Mouse (Mus musculus) liver, adult 2 months (tissue): ENCODE data around the gene Col26a1. TPM values are rescaled to one million over a fixed set of nuclear protein-coding genes. Genes with fewer than 3 reads are reported as not detected.
A peak's percentile ranks its signal among the peaks of the same experiment; 100 is the strongest.

ENCODE experiments used
- DNase-seq: peaks from one replicate; pipeline ENCODE4 v3.0.0-alpha.2; 2011; ENCODE audit warnings: low read depth, low spot score; ENCODE audit errors: extremely low read depth
- H3K27ac ChIP-seq: fragments of 200-500 bp; replicated peaks from 2 replicates; pipeline ENCODE4 v1.5.1; 2012; ENCODE audit warnings: low read depth, mild to moderate bottlenecking, control low read depth, inconsistent platforms, low read length; ENCODE audit not compliant: insufficient read depth
- H3K27me3 ChIP-seq: fragments of 200-500 bp; 2 replicates; pipeline ENCODE4 v1.6.1; 2012; ENCODE audit warnings: mild to moderate bottlenecking, moderate library complexity, low read length, inconsistent platforms; ENCODE audit not compliant: control insufficient read depth, insufficient read depth
- H3K36me3 ChIP-seq: fragments of 200-500 bp; 2 replicates; pipeline ENCODE4 v1.6.1; 2012; ENCODE audit warnings: low read length, inconsistent platforms; ENCODE audit not compliant: control insufficient read depth, insufficient read depth
- H3K4me1 ChIP-seq: fragments of 200-500 bp; 2 replicates; pipeline ENCODE4 v1.6.1; 2011; ENCODE audit warnings: low read length; ENCODE audit not compliant: control insufficient read depth, insufficient read depth
- H3K4me3 ChIP-seq: fragments of 200-500 bp; 2 replicates; pipeline ENCODE4 v1.5.1; 2011; ENCODE audit warnings: low read depth, mild to moderate bottlenecking, control low read depth, low read length, moderate library complexity; ENCODE audit not compliant: insufficient read depth
- H3K79me2 ChIP-seq: fragments of 200-500 bp; 2 replicates; pipeline ENCODE4 v1.6.1; 2012; ENCODE audit warnings: inconsistent platforms, mild to moderate bottlenecking, low read length, moderate library complexity; ENCODE audit not compliant: control insufficient read depth, insufficient read depth
- H3K9ac ChIP-seq: fragments of 200-500 bp; 2 replicates; pipeline ENCODE4 v1.6.1; 2012; ENCODE audit warnings: low read depth, mild to moderate bottlenecking, control low read depth, inconsistent platforms, low read length
- CTCF ChIP-seq: fragments of 200-500 bp; IDR thresholded peaks from 2 replicates; pipeline ENCODE4 v1.5.1; 2011; ENCODE audit warnings: low read depth, low read length, control low read depth
- POLR2A ChIP-seq: fragments of 200-500 bp; IDR thresholded peaks from 2 replicates; pipeline ENCODE4 v1.6.1; 2011; ENCODE audit warnings: low read length, control low read depth; ENCODE audit not compliant: insufficient read depth; ENCODE audit errors: extremely low read depth
- WGBS: fragments of 180-500 bp; shearing (Covaris S2); methylation state at CpG from one replicate; pipeline ENCODE4 v1.1.7; 2018; 5-methylcytosine and 5-hydroxymethylcytosine counted together
- polyA plus RNA-seq: library from polyadenylated mRNA; depleted of rRNA; stranded (reverse); fragments of >200 nt; gene quantifications from 2 replicates; pipeline ENCODE4 v1.2.3, GENCODE M21; 2012; rRNA removed
- total RNA-seq: library from RNA; depleted of rRNA; stranded (reverse); fragments of >200 nt; gene quantifications from 2 replicates; pipeline ENCODE4 v1.2.3, GENCODE M21; 2014; rRNA removed

The Col26a1 gene
- total RNA-seq (not detected in 2 replicates), polyA plus RNA-seq (not detected in 2 replicates)

- Histone ChIP-seq H3K27me3 (peaks cover 11% of the 10 kb centered on the region), H3K9ac (no peak within 1 kb of the TSS; the same call in 1 of the 2 replicates), H3K27ac (no peak within 1 kb of the TSS), H3K79me2 (no peaks in the 10 kb centered on the region), H3K4me3 (no peak within 1 kb of the TSS), H3K36me3 (no peaks in the 10 kb centered on the region), H3K4me1 (no peaks in the 10 kb centered on the region)
- WGBS, result 3% methylated on average over 44 of the region's 44 CpGs
- DNase-seq, result no peak
- TF ChIP-seq POLR2A, result no peak
- no peak for TF ChIP-seq CTCF
Measured at GRCm38 (mm10) chr5:136882788-136883439, at the start of gene Col26a1. Col26a1 (minus strand) TSS chr5:136883209.

- no peak for TF ChIP-seq CTCF
- no peak for TF ChIP-seq POLR2A
- no peaks in the 10 kb centered on the region for H3K4me1 ChIP-seq
- no peaks in the 10 kb centered on the region for H3K79me2 ChIP-seq
- no peak overlapping the region for H3K4me3 ChIP-seq
- H3K36me3 ChIP-seq, result no peaks in the 10 kb centered on the region
- H3K27me3 ChIP-seq, result no peaks in the 10 kb centered on the region
- 92% methylated on average over 14 of the region's 14 CpGs for WGBS
- no peak overlapping the region for H3K9ac ChIP-seq
- H3K27ac ChIP-seq, result no peak overlapping the region
- DNase-seq, result no peak
Measured at GRCm38 (mm10) chr5:136931896-136932295, 48.9 kb upstream of the Col26a1 start.

- Histone ChIP-seq H3K79me2 (no peaks in the 10 kb centered on the region), H3K4me1 (no peaks in the 10 kb centered on the region), H3K27ac (no peak overlapping the region), H3K27me3 (no peaks in the 10 kb centered on the region), H3K36me3 (no peaks in the 10 kb centered on the region), H3K9ac (no peak overlapping the region), H3K4me3 (no peak overlapping the region)
- TF ChIP-seq POLR2A (no peak), CTCF (peak; percentile 68)
- DNase-seq, result peak; percentile 61
- WGBS, result 26% methylated on average over 4 of the region's 4 CpGs
Measured at GRCm38 (mm10) chr5:136929073-136929472, 46.1 kb upstream of the Col26a1 start.

- no peaks in the 10 kb centered on the region for H3K27me3 ChIP-seq
- H3K36me3 ChIP-seq, result no peaks in the 10 kb centered on the region
- H3K4me3 ChIP-seq, result no peak overlapping the region
- WGBS, result 68% methylated on average over 7 of the region's 7 CpGs
- no peak overlapping the region for H3K27ac ChIP-seq
- H3K79me2 ChIP-seq, result no peaks in the 10 kb centered on the region
- H3K4me1 ChIP-seq, result peaks cover 4% of the 10 kb centered on the region
- DNase-seq, result no peak
- no peak overlapping the region for H3K9ac ChIP-seq
- TF ChIP-seq POLR2A (no peak), CTCF (no peak)
Measured at GRCm38 (mm10) chr5:136923751-136924478, 40.9 kb upstream of the Col26a1 start.

- H3K36me3 ChIP-seq, result no peaks in the 10 kb centered on the region
- peaks cover 4% of the 10 kb centered on the region for H3K4me1 ChIP-seq
- H3K27me3 ChIP-seq, result no peaks in the 10 kb centered on the region
- H3K9ac ChIP-seq, result no peak overlapping the region
- no peak for DNase-seq
- TF ChIP-seq CTCF (no peak), POLR2A (no peak)
- H3K27ac ChIP-seq, result no peak overlapping the region
- no peaks in the 10 kb centered on the region for H3K79me2 ChIP-seq
- H3K4me3 ChIP-seq, result no peak overlapping the region
- WGBS, result 86% methylated on average over 9 of the region's 9 CpGs
Measured at GRCm38 (mm10) chr5:136922830-136923229, 39.8 kb upstream of the Col26a1 start.
